ENCODE assay signal across 25 mouse cellular contexts in genomic region chr9:83981234-83981633, GRCm38 (mm10).
"Had no signal": no experiment of that assay in that cellular context is flagged by ENCODE, and none has a peak within 500 bp of the region (broad histone marks: within the 10 kb centered on the region; RNA-seq: fewer than 3 reads in every experiment).

No protein-coding gene starts in this region.

- H3K27ac ChIP-seq: heart, embryonic 10.5 days; hindbrain, embryonic 13.5 days; hindbrain, embryonic 15.5 days; hindbrain, postnatal 0 days; kidney, embryonic 15.5 days; kidney, postnatal 0 days; limb, embryonic 13.5 days; limb, embryonic 15.5 days; liver, embryonic 12.5 days; liver, embryonic 14.5 days had no signal

- H3K4me3 ChIP-seq: heart, embryonic 10.5 days; heart, embryonic 12.5 days; hindbrain, embryonic 13.5 days; hindbrain, embryonic 15.5 days; kidney, embryonic 15.5 days; limb, embryonic 13.5 days; limb, embryonic 15.5 days; liver, embryonic 12.5 days had no signal

- ATAC-seq: hindbrain, postnatal 0 days; intestine, embryonic 16.5 days; liver, embryonic 12.5 days had no signal

- DNase-seq: gastrocnemius, postnatal 14 days; gastrocnemius, postnatal 36 days; heart, adult 18-20 months; heart, postnatal 10 days; heart, postnatal 36 days; kidney, adult 11 months; kidney, adult 2 months; kidney, adult 9 months; kidney, postnatal 14 days; kidney, postnatal 36 days; layer of hippocampus, adult 9-11 months; layer of hippocampus, postnatal 36 days; left cerebral cortex, postnatal 4 days had no signal
